Mouse (Mus musculus) kidney, embryonic 14.5 days (tissue): ENCODE data around the gene Olfr1504. TPM values are rescaled to one million over a fixed set of nuclear protein-coding genes. Genes with fewer than 3 reads are reported as not detected.
"Not testable (repeated sequence)": the region's sequence is repeated elsewhere in the genome, so short reads cannot be mapped to it uniquely, and the experiment has no call there.

Experiments
- ATAC-seq: fragments of 200-750 bp; cut with Nextera tagmentation; 2 replicates; pipeline ENCODE4 v1.8.0; 2017; ENCODE audit warnings: moderate number of reproducible peaks, mild to moderate bottlenecking, moderate TSS enrichment, moderate library complexity; ENCODE audit not compliant: low FRiP score, low TSS enrichment
- H3K27ac ChIP-seq: fragments of 300-500 bp; sonication (generic); 2 replicates; pipeline ENCODE4 v1.5.1; 2014; ENCODE audit warnings: low read depth, mild to moderate bottlenecking, low read length, moderate library complexity, mixed read lengths
- H3K27me3 ChIP-seq: fragments of 300-500 bp; sonication (generic); 2 replicates; pipeline ENCODE4 v1.6.1; 2014; ENCODE audit warnings: mild to moderate bottlenecking, low read length; ENCODE audit not compliant: control insufficient read depth, insufficient read depth
- H3K36me3 ChIP-seq: fragments of 300-500 bp; sonication (generic); 2 replicates; pipeline ENCODE4 v1.6.1; 2014; ENCODE audit warnings: low read length, mixed read lengths; ENCODE audit not compliant: control insufficient read depth, insufficient read depth
- H3K4me1 ChIP-seq: fragments of 300-500 bp; sonication (generic); 2 replicates; pipeline ENCODE4 v1.6.1; 2014; ENCODE audit warnings: low read length, mixed read lengths; ENCODE audit not compliant: control insufficient read depth, insufficient read depth
- H3K4me2 ChIP-seq: fragments of 300-500 bp; sonication (generic); replicated peaks from 2 replicates; pipeline ENCODE4 v1.6.1; 2014; ENCODE audit warnings: low read depth, mild to moderate bottlenecking, low read length
- H3K4me3 ChIP-seq: fragments of 300-500 bp; sonication (generic); 2 replicates; pipeline ENCODE4 v1.5.1; 2014; ENCODE audit warnings: mild to moderate bottlenecking, low read length
- H3K9ac ChIP-seq: fragments of 300-500 bp; sonication (generic); 2 replicates; pipeline ENCODE4 v1.6.1; 2014; ENCODE audit warnings: low read depth, mild to moderate bottlenecking, low read length, moderate library complexity
- H3K9me3 ChIP-seq: fragments of 300-500 bp; sonication (generic); 2 replicates; pipeline ENCODE4 v1.6.1; 2016; ENCODE audit warnings: low read length; ENCODE audit not compliant: control insufficient read depth
- WGBS: fragments of 180-500 bp; shearing (Covaris S2); extraction: QIAGEN DNeasy Blood & Tissue Kit; methylation state at CpG from one replicate; pipeline ENCODE4 v1.1.7; 2014; 5-methylcytosine and 5-hydroxymethylcytosine counted together
- polyA plus RNA-seq: library from polyadenylated mRNA; unstranded; fragments of >200 nt; fragmentation: Nextera tagmentation; extraction: Ambion mirVana; gene quantifications from 2 replicates; pipeline ENCODE4 v1.2.1, GENCODE M21; 2014

The Olfr1504 gene
- not detected in 2 replicates for polyA plus RNA-seq

GRCm38 (mm10) chr19:13897828-13898227 is at the start of gene Olfr1504:
Gene Olfr1504, minus strand, starts transcription at chr19:13897928.
- Histone ChIP-seq H3K4me2 (no peak within 1 kb of the TSS), H3K4me1 (no peaks in the 10 kb centered on the region), H3K27ac (no peak within 1 kb of the TSS), H3K36me3 (no peaks in the 10 kb centered on the region), H3K4me3 (no peak within 1 kb of the TSS), H3K9ac (no peak within 1 kb of the TSS), H3K27me3 (no peaks in the 10 kb centered on the region), H3K9me3 (no peaks in the 10 kb centered on the region)
- WGBS, result 69% methylated on average over 1 of the region's 1 CpGs
- no peak for ATAC-seq

GRCm38 (mm10) chr19:13913230-13913629 is 15.5 kb upstream of the Olfr1504 start, which contains the start of gene Olfr1505:
Gene Olfr1505, plus strand, starts transcription at chr19:13913530.
- Histone ChIP-seq H3K9ac (no peak within 1 kb of the TSS), H3K9me3 (no peaks in the 10 kb centered on the region), H3K36me3 (no peaks in the 10 kb centered on the region), H3K27ac (no peak within 1 kb of the TSS), H3K4me3 (no peak within 1 kb of the TSS), H3K4me2 (no peak within 1 kb of the TSS), H3K27me3 (no peaks in the 10 kb centered on the region), H3K4me1 (no peaks in the 10 kb centered on the region)
- 68% methylated on average over 2 of the region's 2 CpGs for WGBS
- ATAC-seq, result no peak

GRCm38 (mm10) chr19:13861495-13861894 is 36.2 kb downstream of the Olfr1504 start, which contains the start of gene Olfr1502:
Gene Olfr1502, plus strand, starts transcription at chr19:13861795.
- WGBS, result 85% methylated on average over 1 of the region's 1 CpGs

GRCm38 (mm10) chr19:13850592-13850991 is 47.1 kb downstream of the Olfr1504 start, which contains the start of gene Olfr1501:
Gene Olfr1501, minus strand, starts transcription at chr19:13850692.
- H3K4me1 ChIP-seq, H3K9ac ChIP-seq, H3K4me2 ChIP-seq, H3K9me3 ChIP-seq, H3K27me3 ChIP-seq, H3K27ac ChIP-seq, H3K4me3 ChIP-seq, ATAC-seq, H3K36me3 ChIP-seq: not testable (repeated sequence)

More at GRCm38 (mm10) chr19:13861495-13861894, 36.2 kb downstream of the Olfr1504 start, which contains the start of gene Olfr1502:
- no peaks in the 10 kb centered on the region for H3K9me3 ChIP-seq
- H3K9ac ChIP-seq, result no peak within 1 kb of the TSS
- no peak within 1 kb of the TSS for H3K4me2 ChIP-seq
- no peaks in the 10 kb centered on the region for H3K36me3 ChIP-seq
- no peak for ATAC-seq
- no peaks in the 10 kb centered on the region for H3K27me3 ChIP-seq
- no peak within 1 kb of the TSS for H3K4me3 ChIP-seq
- H3K4me1 ChIP-seq, result no peaks in the 10 kb centered on the region
- no peak within 1 kb of the TSS for H3K27ac ChIP-seq

Other genes with a start within 250 kb of the Olfr1504 start
- not detected in 2 replicates for gene Olfr1490, start 246.8 kb downstream of the Olfr1504 start, polyA plus RNA-seq
- gene Olfr1491, start 200.7 kb downstream of the Olfr1504 start, polyA plus RNA-seq, result not detected in 2 replicates
- gene Olfr1493-ps1, start 174.7 kb downstream of the Olfr1504 start, polyA plus RNA-seq, result not detected in 2 replicates
- gene Olfr1494, start 158.2 kb downstream of the Olfr1504 start, polyA plus RNA-seq, result not detected in 2 replicates
- not detected in 2 replicates for gene Olfr1495, start 133.3 kb downstream of the Olfr1504 start, polyA plus RNA-seq
- gene Olfr1496, start 120.0 kb downstream of the Olfr1504 start, polyA plus RNA-seq, result not detected in 2 replicates
- not detected in 2 replicates for gene Olfr1497, start 99.7 kb downstream of the Olfr1504 start, polyA plus RNA-seq
- not detected in 2 replicates for gene Olfr1499, start 78.5 kb downstream of the Olfr1504 start, polyA plus RNA-seq
- gene Olfr1500, start 67.4 kb downstream of the Olfr1504 start, polyA plus RNA-seq, result not detected in 2 replicates
- not detected in 2 replicates for gene Olfr1501, start 47.2 kb downstream of the Olfr1504 start, polyA plus RNA-seq
- gene Olfr1502, start 36.1 kb downstream of the Olfr1504 start, polyA plus RNA-seq, result not detected in 2 replicates
- not detected in 2 replicates for gene Olfr1505, start 15.6 kb upstream of the Olfr1504 start, polyA plus RNA-seq